Mouse (Mus musculus) MEL (cell line): ENCODE data around the gene Abhd2. TPM values are rescaled to one million over a fixed set of nuclear protein-coding genes. Genes with fewer than 3 reads are reported as not detected.

ENCODE experiments used
- DNase-seq: peaks from one replicate; pipeline ENCODE4 v3.0.0; 2011; ENCODE audit warnings: low read depth, low spot score
- H3K27ac ChIP-seq: 2 replicates; pipeline ENCODE4 v1.5.1; 2012; ENCODE audit warnings: low read depth, mild to moderate bottlenecking, control low read depth, low read length, moderate library complexity; ENCODE audit not compliant: control insufficient read depth
- H3K27me3 ChIP-seq, 2 experiments: fragments of 150-350 bp in 1 of 2; sonication (generic) in 1 of 2; 2 replicates each; pipeline ENCODE4 v1.6.1; 2012; ENCODE audit warnings: low read length in 2 of 2, mild to moderate bottlenecking in 2 of 2, improper control_type of control experiment in 1 of 2, moderate library complexity in 1 of 2; ENCODE audit not compliant: insufficient read depth in 2 of 2, control insufficient read depth in 1 of 2
- H3K36me3 ChIP-seq, 2 experiments: 2 replicates each; pipeline ENCODE4 v1.6.1; 2012 to 2014; ENCODE audit warnings: low read length in 2 of 2, improper control_type of control experiment in 1 of 2, inconsistent platforms in 1 of 2, mild to moderate bottlenecking in 1 of 2; ENCODE audit not compliant: insufficient read depth in 2 of 2, control insufficient read depth in 1 of 2
- H3K4me1 ChIP-seq, 2 experiments: fragments of 150-350 bp in 1 of 2; sonication (generic) in 1 of 2; 2 replicates each; pipeline ENCODE4 v1.6.1; 2012; ENCODE audit warnings: low read length in 2 of 2, improper control_type of control experiment in 1 of 2, mild to moderate bottlenecking in 1 of 2; ENCODE audit not compliant: insufficient read depth in 2 of 2, control insufficient read depth in 1 of 2
- H3K4me3 ChIP-seq, 2 experiments: fragments of 150-350 bp in 1 of 2; sonication (generic) in 1 of 2; 2 replicates each; pipeline ENCODE4 v1.5.1; 2012; ENCODE audit warnings: low read depth in 2 of 2, low read length in 2 of 2, mild to moderate bottlenecking in 2 of 2, moderate library complexity in 2 of 2, control low read depth in 1 of 2, improper control_type of control experiment in 1 of 2; ENCODE audit not compliant: control insufficient read depth in 1 of 2, insufficient read depth in 1 of 2
- H3K79me2 ChIP-seq: 2 replicates; pipeline ENCODE4 v1.6.1; 2012; ENCODE audit warnings: mild to moderate bottlenecking, low read length, moderate library complexity; ENCODE audit not compliant: control insufficient read depth, poor library complexity, insufficient read depth
- H3K9ac ChIP-seq: 2 replicates; pipeline ENCODE4 v1.6.1; 2012; ENCODE audit warnings: low read depth, mild to moderate bottlenecking, control low read depth, low read length, moderate library complexity; ENCODE audit not compliant: control insufficient read depth, poor library complexity, severe bottlenecking
- H3K9me3 ChIP-seq: fragments of 150-350 bp; sonication (generic); replicated peaks from 2 replicates; pipeline ENCODE4 v1.6.1; 2012; ENCODE audit warnings: mild to moderate bottlenecking, low read length, improper control_type of control experiment, moderate library complexity; ENCODE audit not compliant: insufficient read depth
- BHLHE40 ChIP-seq: IDR thresholded peaks from 2 replicates; pipeline ENCODE4 v1.6.1; 2012; ENCODE audit warnings: low read depth, mild to moderate bottlenecking, inconsistent platforms, low read length, improper control_type of control experiment, borderline replicate concordance
- CHD2 ChIP-seq: IDR thresholded peaks from 2 replicates; pipeline ENCODE4 v1.6.1; 2011; ENCODE audit warnings: low read length, improper control_type of control experiment
- CTCF ChIP-seq, 3 experiments: IDR thresholded peaks in 2 of 3; conservative IDR thresholded peaks in 1 of 3; 2 replicates each; pipeline ENCODE4 v1.5.1; 2011 to 2012; ENCODE audit warnings: low read length in 3 of 3, low read depth in 2 of 3, mild to moderate bottlenecking in 2 of 3, improper control_type of control experiment in 1 of 3, inconsistent platforms in 1 of 3, mixed read lengths in 1 of 3, moderate library complexity in 1 of 3; ENCODE audit not compliant: control insufficient read depth in 1 of 3, insufficient read depth in 1 of 3, poor library complexity in 1 of 3, severe bottlenecking in 1 of 3
- E2F4 ChIP-seq: IDR thresholded peaks from 2 replicates; pipeline ENCODE4 v1.6.1; 2011; ENCODE audit warnings: low read depth, low read length, improper control_type of control experiment, borderline replicate concordance
- EP300 ChIP-seq, 2 experiments: IDR thresholded peaks; 2 replicates each; pipeline ENCODE4 v1.6.1; 2011; ENCODE audit warnings: improper control_type of control experiment in 2 of 2, low read length in 2 of 2, low read depth in 1 of 2, mild to moderate bottlenecking in 1 of 2
- ETS1 ChIP-seq: IDR thresholded peaks from 2 replicates; pipeline ENCODE4 v1.6.1; 2012; ENCODE audit warnings: low read depth, mild to moderate bottlenecking, inconsistent platforms, low read length, improper control_type of control experiment, moderate library complexity
- GABPA ChIP-seq: IDR thresholded peaks from 2 replicates; pipeline ENCODE4 v1.6.1; 2012; ENCODE audit warnings: low read depth, mild to moderate bottlenecking, inconsistent platforms, low read length, improper control_type of control experiment, moderate library complexity
- GATA1 ChIP-seq: IDR thresholded peaks from 2 replicates; pipeline ENCODE4 v1.6.1; 2011; ENCODE audit warnings: low read depth, low read length, improper control_type of control experiment
- MAFK ChIP-seq: IDR thresholded peaks from 2 replicates; pipeline ENCODE4 v1.6.1; 2011; ENCODE audit warnings: low read depth, mild to moderate bottlenecking, low read length, improper control_type of control experiment, borderline replicate concordance
- MEF2A ChIP-seq: IDR thresholded peaks from 2 replicates; pipeline ENCODE4 v1.6.1; 2014; ENCODE audit warnings: low read depth, mild to moderate bottlenecking, inconsistent platforms, low read length, improper control_type of control experiment; ENCODE audit not compliant: poor library complexity, insufficient replicate concordance, severe bottlenecking; ENCODE audit errors: extremely low read depth
- MYB ChIP-seq: IDR thresholded peaks from 2 replicates; pipeline ENCODE4 v1.6.1; 2011; ENCODE audit warnings: mild to moderate bottlenecking, low read depth, low read length, improper control_type of control experiment
- MYC ChIP-seq: IDR thresholded peaks from 2 replicates; pipeline ENCODE4 v1.6.1; 2011; ENCODE audit warnings: low read depth, mild to moderate bottlenecking, low read length, improper control_type of control experiment, moderate library complexity
- NELFE ChIP-seq: IDR thresholded peaks from 2 replicates; pipeline ENCODE4 v1.6.1; 2011; ENCODE audit warnings: low read depth, low read length, improper control_type of control experiment
- POLR2A ChIP-seq, 2 experiments: IDR thresholded peaks; 2 replicates each; pipeline ENCODE4 v1.6.1; 2011 to 2012; ENCODE audit warnings: low read length in 2 of 2, mild to moderate bottlenecking in 2 of 2, control low read depth in 1 of 2, improper control_type of control experiment in 1 of 2, low read depth in 1 of 2, moderate library complexity in 1 of 2; ENCODE audit not compliant: control insufficient read depth in 1 of 2, insufficient read depth in 1 of 2, poor library complexity in 1 of 2
- POLR2AphosphoS2 ChIP-seq: IDR thresholded peaks from 2 replicates; pipeline ENCODE4 v1.6.1; 2011; ENCODE audit warnings: low read length, improper control_type of control experiment
- RCOR1 ChIP-seq: IDR thresholded peaks from 2 replicates; pipeline ENCODE4 v1.6.1; 2012; ENCODE audit warnings: low read depth, mild to moderate bottlenecking, inconsistent platforms, low read length, improper control_type of control experiment
- SIN3A ChIP-seq: IDR thresholded peaks from 2 replicates; pipeline ENCODE4 v1.6.1; 2012; ENCODE audit warnings: low read length, improper control_type of control experiment, inconsistent platforms
- SMC3 ChIP-seq: IDR thresholded peaks from 2 replicates; pipeline ENCODE4 v1.6.1; 2011; ENCODE audit warnings: low read depth, low read length, improper control_type of control experiment
- TAL1 ChIP-seq: IDR thresholded peaks from 2 replicates; pipeline ENCODE4 v1.6.1; 2012; ENCODE audit warnings: mild to moderate bottlenecking, inconsistent platforms, low read length, moderate library complexity, mixed read lengths
- TBP ChIP-seq: IDR thresholded peaks from 2 replicates; pipeline ENCODE4 v1.8.0; 2011; ENCODE audit warnings: low read depth, low read length, improper control_type of control experiment
- ZKSCAN1 ChIP-seq: IDR thresholded peaks from 2 replicates; pipeline ENCODE4 v1.6.1; 2012; ENCODE audit warnings: low read depth, mild to moderate bottlenecking, inconsistent platforms, low read length, improper control_type of control experiment, moderate library complexity
- ZMIZ1 ChIP-seq: IDR thresholded peaks from 2 replicates; pipeline ENCODE4 v1.6.1; 2012; ENCODE audit warnings: low read depth, mild to moderate bottlenecking, inconsistent platforms, low read length, improper control_type of control experiment, moderate library complexity
- ZNF384 ChIP-seq: IDR thresholded peaks from 2 replicates; pipeline ENCODE4 v1.6.1; 2012; ENCODE audit warnings: low read depth, mild to moderate bottlenecking, inconsistent platforms, low read length, improper control_type of control experiment
- polyA plus RNA-seq, 2 experiments: library from polyadenylated mRNA; stranded (reverse) in 1 of 2; unstranded in 1 of 2; fragments of >175 nt in 1 of 2; fragments of >200 nt in 1 of 2; gene quantifications; 2 replicates each; pipeline versions ENCODE4 v1.2.1 to v1.2.4; 2012; ENCODE audit warnings: low replicate concordance in 2 of 2, low read depth in 1 of 2; ENCODE audit not compliant: insufficient read length in 2 of 2, insufficient read depth in 1 of 2, missing spikeins in 1 of 2
- total RNA-seq: library from RNA; depleted of rRNA; stranded (reverse); fragments of 300-350 nt; gene quantifications from 2 replicates; pipeline ENCODE4 v1.2.3, GENCODE M21; 2012

The Abhd2 gene
- total and polyA plus RNA-seq, 3 experiments = 13.6 to 32.0 TPM; not detected in 1

- Histone ChIP-seq H3K27ac (no peak overlapping the region), H3K4me3 (no peak overlapping the region), H3K79me2 (no peaks in the 10 kb centered on the region), H3K36me3 (peaks cover 0 to 3% of the 10 kb centered on the region in 2 experiments; a peak in 1 of 4 replicates), H3K9ac (no peak overlapping the region), H3K27me3 (no peaks in the 10 kb centered on the region), H3K9me3 (no peaks in the 10 kb centered on the region), H3K4me1 (no peaks in the 10 kb centered on the region)
- TF ChIP-seq SIN3A (no peak), RCOR1 (no peak), ZKSCAN1 (no peak), ZMIZ1 (no peak), BHLHE40 (no peak), GABPA (no peak)
- DNase-seq = no peak
Observed at GRCm38 (mm10) chr7:79333419-79333818, 60.4 kb downstream of the Abhd2 start.

GRCm38 (mm10) chr7:79336362-79336910 lies 63.4 kb downstream of the Abhd2 start:
- Histone ChIP-seq H3K79me2 (no peaks in the 10 kb centered on the region), H3K9me3 (no peaks in the 10 kb centered on the region), H3K9ac (no peak overlapping the region), H3K27ac (no peak overlapping the region), H3K4me3 (no peak overlapping the region), H3K4me1 (no peaks in the 10 kb centered on the region), H3K36me3 (peaks cover 0 to 3% of the 10 kb centered on the region in 2 experiments; a peak in 1 of 4 replicates), H3K27me3 (no peaks in the 10 kb centered on the region)
- TF ChIP-seq RCOR1 (no peak), CTCF (IDR thresholded peaks at IDR 0.05 in 2 of 3, conservative IDR thresholded peaks at IDR 0.05 in 1 of 3; ENCODE audit: control insufficient read depth in 1 of 3, insufficient read depth in 1 of 3, low read depth in 2 of 3, low read length in 3 of 3, poor library complexity in 1 of 3, severe bottlenecking in 1 of 3) (no peak), MYB (no peak), POLR2AphosphoS2 (no peak), TAL1 (no peak), ETS1 (no peak), MEF2A (no peak), POLR2A (IDR thresholded peaks at IDR 0.05; ENCODE audit: control insufficient read depth in 1 of 2, insufficient read depth in 1 of 2, low read depth in 1 of 2, low read length in 2 of 2, poor library complexity in 1 of 2) (no peak), SIN3A (no peak), MAFK (no peak), GATA1 (no peak), EP300 (IDR thresholded peaks at IDR 0.05; ENCODE audit: low read depth in 1 of 2, low read length in 2 of 2) (no peak), E2F4 (no peak), SMC3 (no peak), CHD2 (no peak), ZMIZ1 (no peak), MYC (no peak), NELFE (no peak), TBP (no peak), ZNF384 (no peak)
- DNase-seq = no peak
